Mouse (Mus musculus): ENCODE measurements around the gene Dlg1. TPM values are rescaled to one million over a fixed set of nuclear protein-coding genes. Genes with fewer than 3 reads are reported as not detected.

Gene Dlg1
- 10 to 100 TPM; 76.4 to 85.6 TPM for total RNA-seq (2023)

DNA sequence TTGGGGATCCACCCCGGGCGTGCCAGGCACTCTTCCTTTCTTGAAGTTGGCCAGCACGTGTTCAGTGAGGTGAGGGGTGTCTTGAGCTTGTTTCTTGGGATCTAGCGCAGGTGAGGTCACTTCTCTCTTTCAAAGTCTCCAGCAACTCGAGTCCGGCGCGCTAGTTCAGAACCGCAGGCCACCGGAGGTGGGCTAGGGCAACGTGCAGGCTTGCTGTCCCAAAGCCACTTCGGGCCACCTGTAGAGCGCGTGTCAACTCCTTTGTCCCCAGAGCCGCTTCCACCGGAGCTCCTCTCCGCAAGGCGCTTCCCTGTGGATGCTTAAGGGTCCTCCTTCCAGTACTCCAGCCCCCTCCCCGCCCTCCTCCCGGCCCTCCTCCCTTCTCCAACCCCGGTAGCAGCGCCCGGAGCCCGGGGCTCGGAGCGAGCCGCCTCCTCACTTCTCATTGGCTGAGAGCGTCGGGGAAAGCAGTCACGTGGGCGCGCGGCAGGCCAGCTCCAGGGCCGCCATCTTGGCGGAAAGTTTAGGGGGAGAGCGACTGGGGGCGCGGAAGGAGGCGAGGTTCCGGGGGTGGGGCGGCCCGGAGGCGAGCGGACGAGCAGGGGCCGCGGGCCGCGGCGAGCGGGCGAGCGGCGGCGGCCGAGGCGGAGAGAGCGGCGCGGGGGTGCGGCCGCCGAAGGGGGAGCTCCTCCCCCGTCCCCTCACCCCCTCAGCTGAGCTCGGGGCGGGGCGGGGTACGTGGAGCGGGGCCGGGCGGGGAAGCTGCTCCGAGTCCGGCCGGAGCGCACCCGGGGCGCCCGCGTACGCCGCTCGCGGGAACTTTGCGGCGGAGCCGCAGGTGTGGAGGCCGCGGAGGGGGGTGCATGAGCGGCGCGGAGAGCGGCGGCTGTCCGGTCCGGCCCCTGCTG lies at the start of gene Dlg1:
Gene Dlg1, plus strand, starts transcription at position 65 of the 908 bp plus-strand sequence.

DNA sequence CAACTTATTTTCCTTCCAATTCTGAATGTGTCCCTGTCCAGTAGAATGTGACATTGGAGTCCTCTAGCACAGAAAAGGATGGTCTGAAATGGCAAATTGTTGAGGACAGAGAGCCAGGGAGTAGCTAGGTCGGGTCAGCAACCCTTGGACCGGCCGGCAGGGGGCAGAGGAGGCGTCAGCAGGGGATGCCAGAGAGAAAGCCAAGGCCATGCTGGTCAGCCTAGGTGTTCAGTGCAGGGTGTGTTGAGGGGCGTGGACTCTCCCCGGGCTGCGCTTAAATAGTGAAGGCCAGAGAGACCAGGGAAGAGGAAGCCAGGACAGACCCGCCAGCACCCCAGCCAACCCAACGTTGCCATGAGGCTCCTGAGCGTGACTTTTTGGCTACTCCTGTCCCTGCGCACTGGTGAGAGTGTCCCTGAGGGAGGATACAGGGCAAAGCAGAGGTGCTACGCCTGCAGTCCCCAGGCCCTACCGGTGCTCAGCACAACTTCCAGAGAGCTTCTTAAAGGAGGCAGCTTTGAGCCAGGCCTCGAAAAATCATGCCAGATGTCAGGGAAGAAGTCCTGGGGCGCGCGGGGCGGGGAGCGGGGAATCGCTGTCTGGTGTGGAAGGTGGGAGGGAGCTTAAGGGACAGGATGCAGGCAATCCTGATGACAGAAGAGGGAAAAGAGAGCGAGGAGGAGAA lies 215.5 kb downstream of the Dlg1 start, which contains the start of gene Meltf:
Gene Meltf, plus strand, starts transcription at position 238 of the 685 bp plus-strand sequence.

Other genes starting within 250 kb of the Dlg1 start
- gene Bdh1, start 241.2 kb upstream of the Dlg1 start, total RNA-seq (2023): 10 to 100 TPM; 48.7 to 49.3 TPM
- gene Meltf, start 215.4 kb downstream of the Dlg1 start, total RNA-seq (2023): under 1 TPM in 1 of 2 experiments, not detected in 1; 0.17 TPM